Mouse (Mus musculus) cerebral cortex, adult 2 months (tissue): Measurements from ENCODE around the gene Plac9a.

Experiments used
- WGBS: fragments of 180-500 bp; shearing (Covaris S2); methylation state at CpG from one replicate; pipeline ENCODE4 v1.1.7; 2018; 5-methylcytosine and 5-hydroxymethylcytosine counted together

The Plac9a gene

GRCm38 (mm10) chr14:25863721-25864120 lies 39.2 kb downstream of the Plac9a start:
- 74% methylated on average over 2 of the region's 2 CpGs for WGBS

DNA sequence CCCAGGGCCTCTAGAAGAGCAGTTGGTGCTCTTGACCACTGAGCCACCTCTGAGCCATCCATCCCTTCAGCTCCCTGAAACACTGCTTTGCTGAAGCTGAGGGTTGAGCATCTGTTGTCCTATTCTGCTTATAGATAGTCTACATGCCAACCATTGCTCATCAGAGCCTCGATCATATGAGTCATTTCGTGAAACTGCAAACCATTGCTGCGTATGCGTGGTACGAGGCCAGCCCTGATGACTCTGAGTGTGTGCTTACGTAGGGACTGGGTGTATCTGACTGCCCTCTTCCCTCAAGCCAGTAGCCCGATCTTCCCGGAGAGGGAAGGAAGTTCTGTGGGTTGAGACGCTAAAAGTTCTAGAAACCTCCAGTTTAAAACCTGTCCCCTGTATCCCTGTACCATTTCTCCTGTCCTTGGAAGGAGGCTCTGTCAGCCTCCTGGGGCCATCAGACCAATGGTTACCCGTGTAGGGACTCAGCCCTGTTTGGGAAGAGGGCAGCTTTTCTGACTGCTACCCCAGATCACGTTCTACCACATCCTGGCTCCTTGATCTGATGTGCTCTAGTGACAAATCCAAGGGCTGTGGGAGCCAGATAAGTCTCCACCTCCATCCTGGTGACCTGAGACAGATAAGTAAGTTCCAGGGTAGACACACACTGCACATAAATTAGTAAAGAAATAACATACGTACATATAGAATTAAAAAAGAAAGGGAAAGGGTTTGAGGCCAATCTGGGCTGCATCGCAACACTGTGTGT lies 40.9 kb downstream of the Plac9a start:
- WGBS = 66% methylated on average over 13 of the region's 13 CpGs

DNA sequence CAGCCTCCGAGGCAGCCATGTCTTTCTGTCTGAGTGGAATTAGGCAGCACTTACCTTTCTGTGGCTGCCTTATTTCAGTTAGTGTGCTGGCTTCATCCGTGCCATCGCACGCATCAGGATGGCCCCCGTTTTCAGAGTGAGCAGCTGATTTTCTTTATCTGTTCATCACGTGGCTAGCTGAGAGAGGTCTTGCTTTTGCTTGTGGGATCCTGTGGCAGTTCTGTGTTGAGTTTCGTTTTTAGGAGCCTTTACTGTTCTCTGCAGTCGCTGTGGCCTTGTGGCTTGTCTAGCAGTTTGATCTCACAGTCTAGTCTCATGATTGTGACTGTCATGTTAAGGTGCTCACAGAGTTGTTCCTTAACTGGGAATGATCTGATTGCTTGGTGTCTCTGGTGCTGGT lies 45.0 kb downstream of the Plac9a start:
- WGBS = 88% methylated on average over 8 of the region's 8 CpGs

- WGBS = 94% methylated on average over 3 of the region's 3 CpGs
Observed at GRCm38 (mm10) chr14:25857168-25857621, 45.7 kb downstream of the Plac9a start.

- WGBS = 83% methylated on average over 8 of the region's 8 CpGs
Observed at GRCm38 (mm10) chr14:25855241-25855885, 47.5 kb downstream of the Plac9a start.

GRCm38 (mm10) chr14:25853717-25854452 lies 49.0 kb downstream of the Plac9a start:
- 90% methylated on average over 16 of the region's 16 CpGs for WGBS

GRCm38 (mm10) chr14:25853295-25853694 lies 49.6 kb downstream of the Plac9a start:
- WGBS = 72% methylated on average over 6 of the region's 6 CpGs

DNA sequence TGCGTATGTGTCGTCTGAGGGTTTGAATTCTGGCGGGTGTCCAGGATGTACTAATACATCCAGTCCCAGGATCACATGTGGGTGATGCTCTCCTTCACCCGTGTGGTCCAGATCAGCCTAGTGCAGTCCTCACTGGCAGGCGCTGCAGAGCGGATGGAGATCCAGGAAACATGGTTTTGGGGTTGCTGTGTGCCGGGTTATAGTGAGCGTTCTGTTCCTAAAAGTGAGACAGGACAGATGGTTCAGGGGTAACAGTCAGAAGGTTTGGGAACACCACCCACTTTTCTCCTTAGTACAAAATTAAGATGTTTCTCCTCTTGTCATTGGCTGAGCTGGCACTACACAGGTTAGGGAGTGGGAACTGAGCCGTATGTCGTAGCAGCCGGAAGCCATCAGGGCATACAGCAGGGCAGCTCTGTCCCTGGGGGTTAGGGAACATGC lies 50.8 kb downstream of the Plac9a start:
- 58% methylated on average over 11 of the region's 11 CpGs for WGBS

- 47% methylated on average over 6 of the region's 6 CpGs for WGBS
Observed at GRCm38 (mm10) chr14:25851189-25851588, 51.7 kb downstream of the Plac9a start.

DNA sequence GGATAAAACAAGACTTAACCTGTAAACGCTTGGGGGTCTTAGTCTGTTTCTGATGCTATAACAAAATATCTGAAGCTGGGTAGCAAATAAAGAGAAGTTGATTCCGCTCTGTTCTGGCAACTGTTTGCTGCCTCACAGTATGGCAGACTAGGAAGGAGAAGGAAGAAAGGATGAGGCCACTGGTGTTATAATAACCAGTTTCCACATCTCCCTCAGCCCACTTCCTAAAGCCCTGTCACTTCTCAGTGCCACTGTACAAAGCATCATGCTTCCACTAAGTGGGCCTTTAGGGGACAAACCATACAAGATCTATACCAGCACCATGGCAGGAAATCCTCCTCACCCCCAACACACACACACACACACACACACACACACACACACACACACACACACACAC lies 52.5 kb downstream of the Plac9a start:
- WGBS = 99% methylated on average over 2 of the region's 2 CpGs

- WGBS = 84% methylated on average over 4 of the region's 4 CpGs
Observed at GRCm38 (mm10) chr14:25848708-25849107, 54.2 kb downstream of the Plac9a start.

GRCm38 (mm10) chr14:25848237-25848636 lies 54.7 kb downstream of the Plac9a start:
- WGBS = 91% methylated on average over 6 of the region's 6 CpGs

- 79% methylated on average over 9 of the region's 9 CpGs for WGBS
Observed at GRCm38 (mm10) chr14:25847660-25848059, 55.2 kb downstream of the Plac9a start.

DNA sequence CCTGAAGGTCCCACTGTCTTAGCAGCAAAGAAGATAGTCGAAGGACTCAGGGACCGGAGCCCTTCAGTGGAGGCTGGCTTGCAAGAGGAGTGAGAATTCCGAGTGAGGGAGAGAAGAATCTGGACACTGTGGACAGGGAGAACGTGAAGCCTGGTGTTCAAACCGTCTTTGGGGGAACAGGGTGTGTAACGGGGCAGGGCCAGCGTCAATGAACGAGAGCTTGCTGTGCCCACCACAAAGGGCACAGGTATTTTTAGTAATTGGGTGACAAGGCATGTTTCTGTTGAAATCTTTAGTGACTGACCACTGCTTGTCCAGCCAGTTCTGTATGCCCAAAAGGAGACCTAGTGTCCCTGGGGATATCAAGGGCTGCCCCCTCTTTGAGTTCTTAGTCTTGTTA lies 56.4 kb downstream of the Plac9a start:
- WGBS = 92% methylated on average over 8 of the region's 8 CpGs

- 94% methylated on average over 6 of the region's 6 CpGs for WGBS
Observed at GRCm38 (mm10) chr14:25845832-25846383, 57.0 kb downstream of the Plac9a start.

GRCm38 (mm10) chr14:25844372-25844771 lies 58.5 kb downstream of the Plac9a start:
- WGBS = 96% methylated on average over 4 of the region's 4 CpGs

DNA sequence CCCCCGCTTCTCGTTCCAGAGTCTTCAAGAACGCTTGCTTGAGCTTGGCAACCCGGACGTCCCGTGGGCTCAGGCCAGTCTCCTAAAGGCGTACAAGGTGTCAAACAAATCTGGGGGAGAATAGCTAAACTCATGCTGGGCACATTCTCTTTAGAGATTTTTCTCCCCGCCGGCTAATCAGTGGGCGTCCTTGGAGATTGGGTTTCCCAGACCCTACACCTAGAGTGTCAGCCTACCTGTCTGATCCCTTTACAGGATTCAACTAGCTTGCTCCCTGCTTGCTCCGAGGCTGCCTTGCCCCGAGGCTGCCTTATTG lies 60.3 kb downstream of the Plac9a start:
- 22% methylated on average over 12 of the region's 12 CpGs for WGBS

GRCm38 (mm10) chr14:25841991-25842687 lies 60.8 kb downstream of the Plac9a start, which contains the start of gene Anxa11:
Anxa11 (plus strand) TSS chr14:25842156.
- 1% methylated on average over 54 of the region's 54 CpGs for WGBS

- 5% methylated on average over 4 of the region's 4 CpGs for WGBS
Observed at GRCm38 (mm10) chr14:25841579-25841978, 61.3 kb downstream of the Plac9a start.

DNA sequence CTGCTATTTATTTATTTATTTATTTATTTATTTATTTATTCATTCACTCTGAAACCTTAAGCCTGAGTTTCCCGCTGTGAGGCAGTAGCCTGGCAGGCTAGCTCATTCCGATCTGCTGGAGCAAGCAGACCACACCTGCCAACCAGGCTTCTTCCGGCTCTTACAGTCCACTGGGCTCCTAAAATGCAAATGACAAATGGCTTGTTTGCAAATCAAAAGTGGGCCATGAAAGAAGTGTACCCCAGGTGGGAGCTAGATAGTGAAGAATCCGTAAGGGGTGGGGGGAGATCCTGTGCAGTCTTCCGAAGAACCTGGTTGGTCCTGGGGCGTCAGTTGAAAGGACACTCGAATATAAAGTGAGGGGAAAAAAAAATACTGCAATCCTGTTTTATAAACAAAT lies 61.9 kb downstream of the Plac9a start:
- WGBS = 59% methylated on average over 7 of the region's 7 CpGs

- 81% methylated on average over 7 of the region's 7 CpGs for WGBS
Observed at GRCm38 (mm10) chr14:25839791-25840190, 63.1 kb downstream of the Plac9a start.

GRCm38 (mm10) chr14:25838411-25838810 lies 64.5 kb downstream of the Plac9a start:
- 57% methylated on average over 8 of the region's 8 CpGs for WGBS
